Mouse (Mus musculus) kidney, postnatal 14 days (tissue): ENCODE results near the gene H2-Eb1.

Experiments
- DNase-seq: peaks from one replicate; pipeline ENCODE4 v3.0.0; 2022; ENCODE audit warnings: mixed read lengths

The H2-Eb1 gene

GRCm38 (mm10) chr17:34305380-34306030 is at the start of gene H2-Eb1:
H2-Eb1 (plus strand) TSS chr17:34305867.
- peak; percentile 93 for DNase-seq

- DNase-seq, result no peak
Measured at GRCm38 (mm10) chr17:34256501-34256900, 49.2 kb upstream of the H2-Eb1 start.

GRCm38 (mm10) chr17:34257594-34258375 is 47.9 kb upstream of the H2-Eb1 start, which contains the start of gene H2-Ab1:
H2-Ab1 (plus strand) TSS chr17:34257689.
- peak; percentile 85 for DNase-seq

- DNase-seq, result no peak
Measured at GRCm38 (mm10) chr17:34260551-34260950, 45.1 kb upstream of the H2-Eb1 start.

- peak; percentile 88 for DNase-seq
Measured at GRCm38 (mm10) chr17:34261502-34261901, 44.2 kb upstream of the H2-Eb1 start.

GRCm38 (mm10) chr17:34263068-34263467 is 42.6 kb upstream of the H2-Eb1 start:
- DNase-seq, result peak; percentile 85

- DNase-seq, result no peak
Measured at GRCm38 (mm10) chr17:34263811-34264371, 41.8 kb upstream of the H2-Eb1 start.

- peak; percentile 15 for DNase-seq
Measured at GRCm38 (mm10) chr17:34264452-34265351, 41.0 kb upstream of the H2-Eb1 start.

- DNase-seq, result no peak
Measured at GRCm38 (mm10) chr17:34268262-34268661, 37.4 kb upstream of the H2-Eb1 start.

- DNase-seq, result no peak
Measured at GRCm38 (mm10) chr17:34268748-34269147, 36.9 kb upstream of the H2-Eb1 start.

GRCm38 (mm10) chr17:34269817-34270216 is 35.9 kb upstream of the H2-Eb1 start:
- DNase-seq, result no peak

- no peak for DNase-seq
Measured at GRCm38 (mm10) chr17:34270230-34270629, 35.4 kb upstream of the H2-Eb1 start.

- DNase-seq, result no peak
Measured at GRCm38 (mm10) chr17:34270940-34271339, 34.7 kb upstream of the H2-Eb1 start.

- DNase-seq, result no peak
Measured at GRCm38 (mm10) chr17:34272102-34272501, 33.6 kb upstream of the H2-Eb1 start.

- DNase-seq, result no peak
Measured at GRCm38 (mm10) chr17:34280499-34281038, 25.1 kb upstream of the H2-Eb1 start.

GRCm38 (mm10) chr17:34281836-34282235 is 23.8 kb upstream of the H2-Eb1 start:
- DNase-seq, result no peak

- no peak for DNase-seq
Measured at GRCm38 (mm10) chr17:34285371-34285770, 20.3 kb upstream of the H2-Eb1 start.

GRCm38 (mm10) chr17:34285848-34286247 is 19.8 kb upstream of the H2-Eb1 start:
- DNase-seq, result no peak

- no peak for DNase-seq
Measured at GRCm38 (mm10) chr17:34286501-34286900, 19.2 kb upstream of the H2-Eb1 start.

GRCm38 (mm10) chr17:34286999-34287398 is 18.7 kb upstream of the H2-Eb1 start:
- DNase-seq, result no peak

GRCm38 (mm10) chr17:34287648-34288047 is 18.0 kb upstream of the H2-Eb1 start, which contains the start of gene H2-Aa:
H2-Aa (minus strand) TSS chr17:34287823.
- DNase-seq, result peak; percentile 91

- DNase-seq, result no peak
Measured at GRCm38 (mm10) chr17:34288131-34288530, 17.5 kb upstream of the H2-Eb1 start.
